Comparison of ENCODE assay signal across 10 mouse cellular contexts in the genomic region with DNA sequence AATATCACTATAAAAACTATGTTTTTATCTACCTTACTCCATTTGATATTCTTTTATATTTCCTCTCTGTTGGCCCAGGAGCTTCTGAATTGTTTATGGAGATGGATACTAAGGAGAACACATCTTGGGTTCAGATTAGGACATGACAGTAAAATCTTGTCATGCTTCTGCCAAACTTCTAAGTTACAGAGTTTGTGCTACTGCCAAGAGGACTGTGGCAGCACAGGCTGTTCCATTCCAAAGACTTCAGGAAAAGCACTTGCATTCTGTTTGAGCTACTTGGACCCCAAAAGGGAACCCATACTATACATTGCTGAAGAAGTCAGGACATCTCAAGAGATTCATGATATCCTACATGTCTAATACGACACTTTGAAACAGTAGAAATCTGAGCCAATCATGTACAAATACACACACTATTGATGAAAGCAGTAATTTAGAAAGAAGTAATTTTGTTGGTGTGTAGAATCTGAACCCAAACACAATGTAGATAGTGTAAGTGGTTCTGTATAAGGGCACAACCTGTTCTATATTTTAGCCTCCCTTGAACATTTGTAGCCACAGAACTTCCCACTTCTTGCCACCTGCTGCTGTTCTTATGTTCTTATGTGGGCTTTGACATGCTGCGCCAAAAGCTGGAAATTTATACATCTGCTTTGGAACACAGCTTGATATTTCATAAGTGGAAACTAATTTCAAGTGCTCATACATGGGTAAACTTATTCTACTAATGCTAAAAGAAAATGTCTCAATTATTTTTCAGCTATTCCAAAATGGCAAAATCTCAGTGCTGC. TPM values are rescaled to one million over a fixed set of nuclear protein-coding genes. Genes with fewer than 3 reads are reported as not detected.
"Had no signal": no experiment of that assay in that cellular context is flagged by ENCODE, and none has a peak within 500 bp of the region (broad histone marks: within the 10 kb centered on the region; RNA-seq: fewer than 3 reads in every experiment).

No protein-coding gene starts in this region.

- DNase-seq: kidney, adult 2 months; kidney, postnatal 14 days; left cerebral cortex, postnatal 4 days; lung, adult 18-20 months; retina, postnatal 1 day; right cerebral cortex, postnatal 14 days; thymus, adult 2 months; thymus, postnatal 36 days had no signal

RNA-seq across cellular contexts. Expression of a gene that starts 54.0 kb away (rescaled TPM):
- total RNA-seq: liver, adult 2 months; megakaryocyte-erythroid progenitor cell, adult 5-6 weeks had no signal
